Mouse (Mus musculus) heart, adult 9 months (tissue): Measurements from ENCODE around the gene Ccdc153.

Experiments used
- DNase-seq, 2 experiments: peaks; one replicate each; pipeline ENCODE4 v3.0.0; 2022; ENCODE audit warnings: low spot score in 2 of 2

Ccdc153 gene

GRCm38 (mm10) chr9:44286256-44286850, 45.9 kb downstream of the Ccdc153 start:
- DNase-seq: no peak

DNA sequence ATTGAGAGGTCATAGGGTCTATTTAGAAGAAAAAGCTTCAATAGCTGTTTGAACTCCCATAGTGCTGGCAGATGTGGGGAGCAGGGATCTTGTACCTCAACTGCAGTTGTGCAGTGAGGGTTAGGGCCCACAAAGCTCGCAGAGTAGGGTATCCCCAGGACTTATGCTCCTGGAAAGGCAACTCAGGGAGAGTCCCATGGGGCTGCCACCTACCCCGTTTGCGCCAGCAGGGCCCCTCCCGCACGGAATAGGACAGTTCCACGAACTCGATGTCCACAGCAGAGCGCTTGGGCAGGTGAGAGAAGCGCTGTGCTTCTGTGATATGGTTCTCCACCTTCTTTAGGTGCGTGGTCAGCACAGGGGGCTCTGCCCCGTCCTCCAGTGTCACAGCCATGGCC, 46.5 kb downstream of the Ccdc153 start:
- DNase-seq: no peak

GRCm38 (mm10) chr9:44287401-44288075, 47.1 kb downstream of the Ccdc153 start:
- no peak for DNase-seq

DNA sequence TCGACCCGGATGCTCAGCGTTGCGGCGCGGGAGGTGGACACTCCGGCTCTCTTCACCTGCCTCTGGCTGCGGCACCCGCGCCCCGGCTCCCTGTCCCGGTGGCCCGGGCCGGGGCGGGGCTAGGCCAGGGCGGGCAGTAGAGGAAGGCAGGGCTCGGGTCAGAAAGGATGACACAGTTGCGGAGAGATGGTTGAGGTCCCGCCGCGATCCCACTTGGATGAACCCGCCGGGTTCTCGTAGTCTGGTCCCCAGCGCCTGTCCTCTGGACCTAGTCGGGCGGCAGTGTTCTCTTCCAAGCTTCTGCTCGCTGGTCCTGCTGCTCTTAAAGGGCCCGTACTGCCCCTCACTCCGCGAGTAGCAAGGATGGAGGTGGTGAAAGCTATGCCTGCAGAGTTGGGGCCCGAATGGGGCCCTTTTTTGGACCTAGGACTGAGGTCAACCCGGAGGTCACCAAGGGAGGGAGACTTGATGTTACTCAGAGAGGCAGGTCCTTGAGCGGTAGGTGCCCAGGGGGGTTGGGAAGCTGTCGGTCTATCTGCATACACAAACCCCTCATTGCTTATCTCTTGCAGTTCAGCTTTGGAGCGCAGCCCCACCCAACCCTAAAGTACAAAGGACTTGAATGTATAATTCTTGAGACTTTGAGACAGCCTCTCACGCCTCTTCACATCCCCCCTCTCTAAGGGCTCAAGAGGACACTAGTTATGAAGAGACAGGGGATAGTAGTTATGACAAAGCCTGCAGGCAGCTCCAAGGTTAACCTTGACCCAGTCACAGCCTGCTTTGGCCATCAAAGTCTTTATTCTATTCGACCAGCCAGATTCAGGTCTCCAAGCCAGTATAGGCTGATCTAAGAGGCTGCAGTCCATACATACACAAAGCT, 47.8 kb downstream of the Ccdc153 start, which contains the start of gene Abcg4:
TSS of gene Abcg4 (minus strand) at position 540 of the 883 bp plus-strand sequence.
- no peak for DNase-seq

- DNase-seq: no peak
Observed at GRCm38 (mm10) chr9:44288959-44289291, 48.4 kb downstream of the Ccdc153 start.

- DNase-seq: no peak
Observed at GRCm38 (mm10) chr9:44292490-44292889, 52.0 kb downstream of the Ccdc153 start.
